22 mouse cellular contexts compared by ENCODE assay signal in the genomic region with DNA sequence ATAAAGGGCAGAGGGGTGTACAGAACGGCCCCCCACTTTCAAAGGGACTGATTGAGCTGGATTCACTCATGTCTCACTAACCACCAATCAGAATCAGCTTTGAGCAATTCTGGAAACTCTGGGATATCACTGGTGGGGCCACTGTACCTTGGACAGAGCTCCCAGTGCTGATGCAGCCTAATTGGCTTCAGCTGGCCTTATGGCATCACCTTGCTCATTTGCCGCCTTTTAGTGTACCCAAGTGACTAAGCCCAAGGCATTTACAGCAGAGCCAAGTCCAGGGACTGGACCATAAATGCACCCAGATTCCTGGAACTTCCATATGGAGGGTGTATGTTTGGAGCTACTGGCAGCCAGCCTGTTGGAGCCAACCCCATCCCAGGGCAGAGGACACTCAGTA. TPM values are rescaled to one million over a fixed set of nuclear protein-coding genes. Genes with fewer than 3 reads are reported as not detected.
"Had no signal": no experiment of that assay in that cellular context is flagged by ENCODE, and none has a peak within 500 bp of the region (broad histone marks: within the 10 kb centered on the region; RNA-seq: fewer than 3 reads in every experiment).

No protein-coding gene starts in this region.

- H3K9me3 ChIP-seq: limb, embryonic 10.5 days; liver, embryonic 15.5 days; midbrain, embryonic 15.5 days; neural tube, embryonic 13.5 days; stomach, embryonic 15.5 days had no signal

- H3K36me3 ChIP-seq: limb, embryonic 10.5 days; liver, embryonic 15.5 days; midbrain, embryonic 15.5 days; neural tube, embryonic 13.5 days; stomach, embryonic 15.5 days had no signal

- H3K4me3 ChIP-seq: layer of hippocampus, adult 2 months; left cerebral cortex, adult 2 months; limb, embryonic 10.5 days; liver, embryonic 15.5 days; midbrain, embryonic 15.5 days; neural tube, embryonic 13.5 days; stomach, embryonic 15.5 days had no signal

- H3K9ac ChIP-seq: liver, embryonic 15.5 days; midbrain, embryonic 15.5 days; neural tube, embryonic 13.5 days; stomach, embryonic 15.5 days had no signal

- H3K4me1 ChIP-seq: limb, embryonic 10.5 days; liver, embryonic 15.5 days; midbrain, embryonic 15.5 days; neural tube, embryonic 13.5 days; stomach, embryonic 15.5 days had no signal

- H3K27ac ChIP-seq: layer of hippocampus, adult 2 months; left cerebral cortex, adult 2 months; limb, embryonic 10.5 days; liver, embryonic 15.5 days; midbrain, embryonic 15.5 days; neural tube, embryonic 13.5 days; stomach, embryonic 15.5 days had no signal

- H3K27me3 ChIP-seq: liver, embryonic 15.5 days; midbrain, embryonic 15.5 days; neural tube, embryonic 13.5 days; stomach, embryonic 15.5 days had no signal

- ATAC-seq: lung, postnatal 0 days; midbrain, embryonic 15.5 days had no signal

- H3K4me2 ChIP-seq: liver, embryonic 11.5 days; liver, embryonic 15.5 days; midbrain, embryonic 11.5 days; midbrain, embryonic 15.5 days; neural tube, embryonic 13.5 days; stomach, embryonic 15.5 days had no signal

- DNase-seq: kidney, postnatal 10 days; lung, adult 2 months; lung, postnatal 36 days; retina, postnatal 1 day; right cerebral cortex, postnatal 4 days; thymus, adult 2 months; thymus, postnatal 25 days had no signal

RNA-seq across cellular contexts. Expression of a gene that starts 18.9 kb away (rescaled TPM):
- total RNA-seq: layer of hippocampus, adult 2 months; layer of hippocampus, postnatal 14 days; left cerebral cortex, adult 2 months; left cerebral cortex, postnatal 14 days; megakaryocyte, adult 5-6 weeks; monocyte, adult 5-6 weeks had no signal
- polyA plus RNA-seq: limb, embryonic 10.5 days; liver, embryonic 11.5 days; liver, embryonic 15.5 days; lung, adult 2 months; lung, postnatal 0 days; midbrain, embryonic 11.5 days; midbrain, embryonic 15.5 days; neural tube, embryonic 13.5 days; stomach, embryonic 15.5 days had no signal

RNA-seq across cellular contexts. Expression of a gene that starts 45.7 kb away (rescaled TPM):
- total RNA-seq: layer of hippocampus, adult 2 months had no signal
- polyA plus RNA-seq: limb, embryonic 10.5 days; limb, embryonic 14.5 days; lung, postnatal 0 days had no signal
